Mouse (Mus musculus): ENCODE results near the gene Prkar2b.

The Prkar2b gene

GRCm38 (mm10) chr12:32009267-32009984 is 51.7 kb downstream of the Prkar2b start:
- DNase-seq (ENCODE audit: low spot score) = no peak

DNA sequence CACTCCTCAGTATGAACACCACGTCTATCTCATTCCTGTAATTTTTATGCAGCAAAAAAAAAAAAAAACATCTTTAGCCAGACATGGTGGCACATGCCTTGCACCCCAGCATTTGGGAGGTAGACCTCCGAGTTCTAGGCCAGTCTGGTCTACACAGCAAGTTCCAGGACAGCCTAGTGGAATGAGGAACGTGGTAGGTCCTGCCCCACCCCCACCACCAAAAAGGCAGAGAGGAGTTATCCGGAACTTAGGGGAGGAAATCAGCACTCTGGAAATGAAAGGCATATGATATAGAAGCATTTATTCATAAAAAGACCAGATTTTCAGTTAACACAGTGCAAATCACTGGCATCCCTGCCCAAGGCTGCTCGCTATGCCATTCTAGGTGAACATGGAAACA is 52.4 kb downstream of the Prkar2b start:
- no peak for DNase-seq (ENCODE audit: low spot score)

GRCm38 (mm10) chr12:32007646-32008045 is 53.5 kb downstream of the Prkar2b start:
- DNase-seq (ENCODE audit: low spot score) = no peak

GRCm38 (mm10) chr12:32007040-32007439 is 54.1 kb downstream of the Prkar2b start:
- DNase-seq (ENCODE audit: low spot score) = no peak

- DNase-seq (ENCODE audit: low spot score) = no peak
These were observed 54.6 kb downstream of the Prkar2b start for GRCm38 (mm10) chr12:32006391-32006929.

- no peak for DNase-seq (ENCODE audit: low spot score)
These were observed 60.6 kb downstream of the Prkar2b start for GRCm38 (mm10) chr12:32000464-32000863.

GRCm38 (mm10) chr12:31998706-31999105 is 62.4 kb downstream of the Prkar2b start:
- no peak for DNase-seq (ENCODE audit: low spot score)

DNA sequence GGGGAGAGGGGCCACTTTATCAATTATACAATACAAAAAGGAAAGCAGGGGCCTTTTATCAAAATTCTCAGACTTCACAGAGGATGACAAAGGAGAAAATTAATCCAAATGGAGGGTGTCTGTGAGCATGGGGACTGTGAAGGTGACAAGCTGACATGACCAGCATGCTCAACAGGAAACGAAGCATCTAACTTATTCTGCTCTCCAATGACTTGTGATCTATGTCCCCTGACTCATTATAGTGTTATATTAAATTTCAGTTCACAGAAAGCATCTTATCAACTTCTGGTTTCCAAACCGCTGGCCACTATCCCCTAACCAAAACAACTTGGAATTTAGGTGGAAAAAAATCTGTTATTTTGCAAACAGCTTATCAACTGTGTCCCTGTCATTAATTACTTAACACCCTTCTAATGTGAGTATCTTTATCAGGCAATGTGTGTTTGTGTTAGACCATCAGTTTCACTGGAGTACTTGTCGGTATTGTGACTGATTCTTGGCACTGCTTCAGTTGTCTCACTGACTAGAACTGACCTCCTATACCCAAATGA is 63.7 kb downstream of the Prkar2b start:
- DNase-seq (ENCODE audit: low spot score) = no peak

DNA sequence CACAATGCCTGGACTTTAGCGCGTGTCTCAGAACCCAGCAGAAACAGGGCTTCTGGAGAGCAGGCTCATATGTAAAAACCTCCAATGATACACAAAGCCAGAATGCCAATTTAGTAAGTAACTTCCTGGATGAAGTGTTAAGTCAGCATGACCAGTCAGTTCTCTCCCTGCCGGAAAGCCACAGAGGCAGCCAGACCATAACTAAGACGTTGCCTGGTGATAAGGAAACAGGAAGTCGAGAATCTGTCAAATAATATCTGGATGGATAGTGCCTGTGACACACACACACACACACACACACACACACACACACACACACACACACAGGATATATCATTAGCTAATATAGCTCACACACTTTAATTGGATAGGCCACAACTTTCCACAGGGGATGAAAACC is 64.2 kb downstream of the Prkar2b start:
- DNase-seq (ENCODE audit: low spot score) = no peak

DNA sequence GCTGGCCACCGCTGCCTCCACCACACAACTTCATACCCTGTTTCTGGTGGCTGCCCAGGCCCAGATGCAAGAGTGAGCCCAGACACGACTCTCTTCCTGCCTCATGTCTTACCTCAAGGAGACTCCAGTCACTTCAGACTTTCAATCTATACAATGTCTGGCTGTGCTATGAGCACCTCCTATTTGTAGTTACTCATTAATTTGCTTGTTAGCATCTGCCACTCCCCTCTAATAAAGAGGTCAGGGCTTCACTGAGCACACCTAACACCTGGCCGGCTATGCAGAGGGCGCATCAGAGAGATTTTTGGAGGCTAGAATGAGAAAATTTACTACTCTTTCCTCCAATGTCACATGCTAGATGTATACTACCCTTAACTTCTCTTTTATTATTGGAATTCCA is 70.5 kb downstream of the Prkar2b start:
- no peak for DNase-seq (ENCODE audit: low spot score)

- no peak for DNase-seq (ENCODE audit: low spot score)
These were observed 71.4 kb downstream of the Prkar2b start for GRCm38 (mm10) chr12:31989726-31990125.

DNA sequence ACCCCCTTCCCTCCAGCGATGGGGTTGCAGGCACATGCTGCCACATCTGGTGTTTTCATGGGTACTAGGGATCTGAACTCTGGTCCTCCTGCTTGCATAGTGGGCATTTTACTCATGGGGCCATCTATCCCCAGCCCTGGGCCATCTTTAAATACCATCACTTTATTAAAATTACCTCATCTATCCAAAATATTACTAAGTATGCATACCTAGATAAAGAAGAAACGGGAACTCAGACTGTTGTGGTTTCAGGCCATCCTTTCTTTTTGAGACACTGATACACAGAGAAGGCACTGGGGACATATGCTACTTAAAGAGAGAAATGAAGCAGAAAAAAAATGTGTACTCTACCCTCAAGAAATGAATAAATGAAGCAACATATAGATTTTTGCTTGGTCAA is 74.6 kb downstream of the Prkar2b start:
- no peak for DNase-seq (ENCODE audit: low spot score)

DNA sequence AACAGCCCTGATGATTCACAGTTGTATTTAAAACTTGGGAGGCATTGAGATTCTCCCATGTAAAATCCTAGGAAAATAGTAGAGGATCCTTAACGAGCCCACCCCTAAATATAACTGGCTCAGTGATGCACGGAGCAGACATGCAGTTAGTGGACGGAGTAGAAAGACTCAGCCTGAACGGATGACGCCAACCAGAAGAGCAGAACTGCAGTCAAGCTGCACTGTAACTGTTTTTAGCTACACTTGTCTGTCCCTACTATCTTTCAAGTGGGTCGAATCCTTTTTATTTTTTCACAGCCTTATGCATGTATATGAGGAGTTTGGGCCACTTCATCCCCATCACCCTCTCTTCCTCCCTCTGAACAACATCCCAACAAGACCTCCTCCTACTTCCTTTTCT is 75.4 kb downstream of the Prkar2b start:
- no peak for DNase-seq (ENCODE audit: low spot score)

- no peak for DNase-seq (ENCODE audit: low spot score)
These were observed 76.4 kb downstream of the Prkar2b start for GRCm38 (mm10) chr12:31984664-31985063.

DNA sequence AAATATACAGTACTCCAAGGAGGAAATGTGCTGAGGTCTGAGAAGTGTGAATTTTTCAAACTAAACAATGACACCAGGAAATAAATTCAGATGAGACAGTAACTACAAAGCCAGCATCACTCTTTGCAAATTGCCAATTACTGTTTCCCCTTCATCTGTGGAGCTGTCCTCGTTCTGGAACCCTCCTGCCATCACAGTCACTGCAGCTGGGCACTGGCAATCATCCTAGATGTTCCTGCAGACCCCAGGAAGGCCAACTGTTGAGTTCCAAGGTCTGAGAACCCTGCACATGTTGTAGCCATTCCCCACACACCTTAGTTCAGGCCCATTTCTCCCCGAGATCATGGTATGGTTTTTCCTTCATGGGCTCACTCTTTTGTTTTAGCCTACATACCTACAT is 76.9 kb downstream of the Prkar2b start:
- DNase-seq (ENCODE audit: low spot score) = no peak

DNA sequence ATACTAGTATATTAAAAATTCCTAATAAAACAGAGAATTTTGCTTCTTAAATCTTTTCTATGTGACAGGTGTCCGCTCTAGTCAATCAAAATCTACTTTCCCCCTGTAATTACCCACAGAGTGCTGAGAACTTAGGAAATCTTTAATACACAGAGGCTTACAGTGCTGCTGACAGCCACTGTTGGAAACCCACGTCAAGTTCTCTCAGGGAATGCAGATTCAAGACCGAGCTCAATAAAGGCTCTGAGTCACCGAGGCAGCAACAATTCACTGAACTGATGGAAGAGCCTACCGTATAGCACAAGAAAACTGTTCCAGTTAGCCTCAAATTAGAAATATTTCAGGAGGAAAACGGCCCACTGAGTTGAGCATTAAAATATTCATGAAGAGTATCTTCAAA is 77.3 kb downstream of the Prkar2b start:
- DNase-seq (ENCODE audit: low spot score) = no peak

DNA sequence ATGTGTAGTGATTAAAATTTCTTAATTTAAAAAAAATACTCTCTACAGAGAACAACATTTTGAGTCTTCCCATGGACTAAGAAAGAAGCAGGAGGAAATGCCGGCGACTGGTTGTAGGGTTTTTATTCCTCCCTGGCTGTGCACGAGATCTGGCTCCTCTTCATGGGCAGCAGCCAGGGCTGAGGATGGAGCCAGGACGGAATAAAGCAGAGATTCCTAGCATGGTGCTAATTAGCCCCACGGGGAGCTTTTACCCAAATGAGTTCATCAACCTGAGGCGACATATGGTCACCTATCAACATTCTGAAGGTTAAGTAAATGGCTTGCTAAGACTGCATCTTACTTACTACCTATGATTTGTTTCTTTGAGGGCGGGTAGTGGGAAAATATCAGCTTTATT is 77.9 kb downstream of the Prkar2b start:
- no peak for DNase-seq (ENCODE audit: low spot score)

- DNase-seq (ENCODE audit: low spot score) = no peak
These were observed 83.4 kb downstream of the Prkar2b start for GRCm38 (mm10) chr12:31977613-31978195.

DNA sequence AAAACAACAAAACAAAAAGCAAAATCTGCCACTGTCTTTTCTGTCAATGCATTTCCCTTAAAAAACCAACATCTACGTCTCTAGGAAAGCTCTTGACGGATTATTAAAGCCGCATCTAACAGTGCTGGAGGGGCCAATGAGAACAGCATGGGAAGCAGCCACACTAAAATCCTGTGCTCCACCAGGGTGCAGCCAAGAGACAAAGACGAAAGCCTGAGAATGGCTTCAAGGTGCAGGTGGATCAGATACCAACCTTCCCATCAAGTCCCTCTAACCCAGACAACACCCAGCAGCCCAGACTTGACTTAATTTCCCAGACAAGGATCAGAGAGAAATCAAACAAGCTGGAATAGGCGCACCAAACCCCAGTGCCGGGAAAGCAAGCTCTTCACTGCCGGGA is 84.6 kb downstream of the Prkar2b start:
- peak; percentile 41 for DNase-seq (ENCODE audit: low spot score)

DNA sequence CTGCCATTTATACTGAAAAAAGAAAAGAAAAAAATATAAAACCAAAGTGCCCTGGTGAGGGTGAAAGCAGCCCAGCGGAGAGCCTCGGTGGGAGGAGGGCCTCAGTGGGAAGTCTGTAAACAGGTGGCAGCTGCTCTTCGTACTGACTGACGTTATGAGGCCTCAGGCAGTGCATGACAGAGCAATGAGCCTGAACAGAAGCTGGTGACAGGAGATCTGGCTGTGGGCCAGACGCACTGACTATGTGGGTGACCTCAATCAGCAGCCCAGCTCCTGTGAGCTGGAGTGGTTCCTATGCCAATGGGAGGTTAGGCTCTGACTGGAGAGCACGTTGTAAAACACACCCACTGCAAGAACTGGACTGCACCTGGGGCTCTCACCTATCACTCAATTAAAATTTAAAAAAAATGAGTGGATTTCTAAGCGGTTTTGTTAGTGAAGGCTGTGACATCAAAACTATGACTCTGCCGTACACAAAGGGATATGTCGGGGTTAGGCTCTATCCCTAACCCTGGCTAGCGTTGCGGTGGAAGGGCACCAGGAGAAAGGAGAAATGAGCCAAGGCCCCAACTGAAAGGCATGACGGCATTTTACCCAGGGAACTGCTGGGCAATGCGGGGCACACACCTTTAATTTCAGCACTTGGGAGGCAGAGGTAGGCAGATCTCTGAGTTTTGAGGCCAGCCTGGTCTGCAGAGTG is 87.5 kb downstream of the Prkar2b start:
- peak; percentile 57 for DNase-seq (ENCODE audit: low spot score)

DNA sequence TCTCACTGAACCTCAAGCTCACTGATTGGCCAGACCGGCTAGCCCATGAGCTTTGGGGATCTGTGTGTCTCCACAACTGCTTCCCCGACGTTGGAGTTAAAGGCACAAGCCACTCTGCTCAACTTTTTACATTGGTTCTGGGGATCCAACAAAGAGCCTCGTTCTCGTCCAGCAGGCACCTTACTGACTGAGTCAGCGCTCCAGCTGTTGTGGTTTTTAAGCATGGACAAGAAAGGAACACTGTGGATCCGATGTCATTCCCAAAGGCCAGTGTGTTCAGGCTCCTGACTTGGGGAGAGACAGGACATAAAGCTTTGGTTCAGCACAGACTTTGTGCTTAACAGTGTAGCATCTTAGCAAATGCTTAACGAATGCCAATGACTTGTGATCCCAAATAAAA is 89.5 kb downstream of the Prkar2b start:
- no peak for DNase-seq (ENCODE audit: low spot score)

- no peak for DNase-seq (ENCODE audit: low spot score)
These were observed 92.0 kb downstream of the Prkar2b start for GRCm38 (mm10) chr12:31969111-31969510.

DNA sequence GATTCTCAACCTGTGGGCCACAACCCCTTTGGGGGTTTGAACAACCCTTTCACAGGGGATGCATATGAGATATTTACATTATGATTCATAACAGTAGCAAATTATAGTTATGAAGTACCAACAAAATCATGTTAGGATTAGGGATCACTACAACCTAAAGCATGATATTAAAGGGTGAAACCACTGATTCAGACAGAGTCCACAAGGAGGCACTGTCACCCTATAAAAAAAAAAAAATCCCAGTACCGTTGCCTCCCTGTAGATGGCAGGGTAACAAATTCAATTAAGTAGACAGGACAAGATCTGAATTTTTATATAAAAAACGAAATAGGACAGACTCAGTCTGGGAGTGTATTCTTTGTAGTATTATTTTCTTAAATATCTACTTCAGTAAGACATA is 93.6 kb downstream of the Prkar2b start:
- peak; percentile 16 for DNase-seq (ENCODE audit: low spot score)
